Comparison of ENCODE assay signal across 8 mouse cellular contexts in the genomic region with DNA sequence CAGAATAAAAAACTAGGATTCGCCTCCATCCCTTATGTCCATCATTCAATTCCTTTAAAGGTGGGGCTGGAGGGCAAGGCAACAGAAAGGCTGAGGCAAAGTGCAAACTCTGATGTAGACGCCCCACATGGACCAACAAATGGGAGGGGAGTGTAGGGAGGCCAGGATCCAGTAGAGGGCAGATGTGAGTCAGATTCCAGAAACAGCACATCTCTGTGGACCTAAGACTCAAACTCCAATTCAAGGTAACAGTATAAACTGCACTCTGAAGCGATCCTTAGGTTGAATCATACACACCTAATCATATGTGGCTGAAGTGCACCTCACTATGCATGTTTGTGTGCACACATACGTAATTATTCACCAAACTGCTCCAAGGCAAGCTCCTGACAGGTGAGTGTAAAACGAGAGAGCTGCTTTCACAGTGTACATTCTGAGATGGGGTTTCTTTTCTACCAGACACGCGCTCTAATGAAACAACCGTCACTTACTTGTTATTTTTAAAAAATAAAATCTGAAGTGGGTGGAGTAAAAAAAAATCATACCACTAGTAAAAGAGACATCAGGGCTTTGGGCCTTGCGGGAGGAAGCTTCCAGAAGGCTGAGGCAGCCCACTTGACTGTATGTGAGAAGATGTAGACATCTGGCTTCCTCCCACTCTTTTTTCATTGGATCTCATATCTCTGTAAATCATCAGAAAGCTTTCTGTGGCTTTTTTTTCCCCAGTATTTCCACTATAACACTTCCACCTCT.
A peak's percentile ranks its signal among the peaks of the same experiment; 100 is the strongest.
DNase-seq lines count a peak whose midpoint lies in the region; ATAC-seq and TF ChIP-seq lines count a peak whose summit lies in the region.

No protein-coding gene starts in this region.

- TF ChIP-seq CTCF in gastrocnemius, adult 2 months (IDR thresholded peaks at IDR 0.05), result peak; percentile 76
- TF ChIP-seq CTCF in lung, embryonic 14.5 days (IDR thresholded peaks at IDR 0.05; ENCODE audit: low read depth), result peak; percentile 83

- peaks cover 9% of the 10 kb centered on the region; the same call in 1 of the 2 replicates for H3K4me1 ChIP-seq in hindbrain, embryonic 10.5 days (replicated peaks)
- peaks cover 13% of the 10 kb centered on the region; the same call in 1 of the 2 replicates for H3K4me1 ChIP-seq in hindbrain, embryonic 16.5 days (ENCODE audit: control insufficient read depth, insufficient read depth, low read depth, low read length)
- H3K4me1 ChIP-seq in lung, embryonic 14.5 days (ENCODE audit: insufficient read depth), result no peaks in the 10 kb centered on the region

- 59% methylated on average over 9 of the region's 9 CpGs for WGBS in hindbrain, embryonic 10.5 days
- 61% methylated on average over 9 of the region's 9 CpGs for WGBS in hindbrain, embryonic 16.5 days
- WGBS in lung, embryonic 14.5 days, result 57% methylated on average over 9 of the region's 9 CpGs

- no peaks in the 10 kb centered on the region for H3K36me3 ChIP-seq in hindbrain, embryonic 10.5 days
- H3K36me3 ChIP-seq in hindbrain, embryonic 16.5 days (ENCODE audit: control insufficient read depth, insufficient read depth, low read length), result no peaks in the 10 kb centered on the region
- H3K36me3 ChIP-seq in lung, embryonic 14.5 days (ENCODE audit: insufficient read depth), result no peaks in the 10 kb centered on the region

- no peak for ATAC-seq in hindbrain, embryonic 16.5 days
- no peak; the same call in 1 of the 2 replicates for ATAC-seq in lung, embryonic 14.5 days (ENCODE audit: insufficient read depth)

- no peaks in the 10 kb centered on the region for H3K9me3 ChIP-seq in hindbrain, embryonic 10.5 days
- H3K9me3 ChIP-seq in hindbrain, embryonic 16.5 days (ENCODE audit: control insufficient read depth, low read length), result no peaks in the 10 kb centered on the region
- H3K9me3 ChIP-seq in lung, embryonic 14.5 days (ENCODE audit: low read depth, low read length), result no peaks in the 10 kb centered on the region

- no peak overlapping the region for H3K4me3 ChIP-seq in hindbrain, embryonic 10.5 days
- H3K4me3 ChIP-seq in hindbrain, embryonic 16.5 days (ENCODE audit: low read length), result no peak overlapping the region
- H3K4me3 ChIP-seq in gastrocnemius, adult 2 months, result no peak overlapping the region
- no peak overlapping the region for H3K4me3 ChIP-seq in lung, embryonic 14.5 days (ENCODE audit: low read depth, low read length)

- H3K27me3 ChIP-seq in hindbrain, embryonic 10.5 days (ENCODE audit: insufficient read depth, poor library complexity, severe bottlenecking), result peaks cover 24% of the 10 kb centered on the region; the same call in 1 of the 2 replicates
- peaks cover 2% of the 10 kb centered on the region; the same call in 1 of the 2 replicates for H3K27me3 ChIP-seq in hindbrain, embryonic 16.5 days (replicated peaks; ENCODE audit: control insufficient read depth, insufficient read depth, low read length)
- H3K27me3 ChIP-seq in lung, embryonic 14.5 days (ENCODE audit: insufficient read depth, low read length), result no peaks in the 10 kb centered on the region

- intact Hi-C loops in gastrocnemius, adult 2 months (cut with DNase I), result loop anchor here (10.0 kb wide), 3 partner anchors 111 to 601 kb away; no protein-coding TSS in a partner anchor

- H3K4me2 ChIP-seq in hindbrain, embryonic 16.5 days (ENCODE audit: low read length), result no peak overlapping the region
- no peak overlapping the region for H3K4me2 ChIP-seq in lung, embryonic 14.5 days

- H3K9ac ChIP-seq in hindbrain, embryonic 16.5 days (ENCODE audit: low read depth, low read length), result no peak overlapping the region
- no peak overlapping the region for H3K9ac ChIP-seq in lung, embryonic 14.5 days

- H3K27ac ChIP-seq in hindbrain, embryonic 10.5 days, result no peak overlapping the region
- H3K27ac ChIP-seq in hindbrain, embryonic 16.5 days (ENCODE audit: low read depth, low read length), result no peak overlapping the region
- H3K27ac ChIP-seq in gastrocnemius, adult 2 months, result no peak overlapping the region
- H3K27ac ChIP-seq in lung, embryonic 14.5 days (ENCODE audit: low read depth), result no peak overlapping the region

- DNase-seq in hindbrain, embryonic 10.5 days (ENCODE audit: low spot score), result peak; percentile 67
- peak; percentile 48 for DNase-seq in Muller cell, postnatal 12 days (ENCODE audit: inconsistent ontology term)
- peak; percentile 18 for DNase-seq in cerebellum, adult 9-11 months
- peak; percentile 54 for DNase-seq in gastrocnemius, adult 2 months
- DNase-seq in kidney, postnatal 4 days, result peak; percentile 79 to 82
- DNase-seq in lung, embryonic 14.5 days, result peak; percentile 83
- peak; percentile 52 to 63 for DNase-seq in right cerebral cortex, postnatal 36 days (ENCODE audit: low spot score in 2 of 2)

Comparison
In these comparisons a context has a peak if more than half of its experiments do, and no peak if none do; other contexts are left out.
1. DNase-seq: peak in every context shown above with its lines; median percentile 83 in lung, embryonic 14.5 days; 80 in kidney, postnatal 4 days; 67 in hindbrain, embryonic 10.5 days; 58 in right cerebral cortex, postnatal 36 days; 54 in gastrocnemius, adult 2 months; 48 in Muller cell, postnatal 12 days; 18 in cerebellum, adult 9-11 months.